Mouse (Mus musculus) forebrain, embryonic 14.5 days (tissue): ENCODE data around the gene Abr. TPM values are rescaled to one million over a fixed set of nuclear protein-coding genes. Genes with fewer than 3 reads are reported as not detected.

Source experiments
- ATAC-seq: fragments of 200-750 bp; cut with Nextera tagmentation; 2 replicates; pipeline ENCODE4 v1.8.0; 2017; ENCODE audit warnings: mild to moderate bottlenecking, moderate library complexity
- DNase-seq: peaks from one replicate; pipeline ENCODE4 v3.0.0-alpha.2; 2015; ENCODE audit warnings: low spot score
- H3K27ac ChIP-seq: fragments of 300-500 bp; sonication (generic); 2 replicates; pipeline ENCODE4 v1.5.1; 2014; ENCODE audit warnings: low read depth, mild to moderate bottlenecking, control low read depth, low read length, moderate library complexity
- H3K27me3 ChIP-seq: fragments of 300-500 bp; sonication (generic); replicated peaks from 2 replicates; pipeline ENCODE4 v1.6.1; 2014; ENCODE audit warnings: low read length, control low read depth, mixed read lengths; ENCODE audit not compliant: control insufficient read depth, insufficient read depth
- H3K36me3 ChIP-seq: fragments of 300-500 bp; sonication (generic); 2 replicates; pipeline ENCODE4 v1.6.1; 2014; ENCODE audit warnings: low read length, control low read depth; ENCODE audit not compliant: control insufficient read depth, insufficient read depth
- H3K4me1 ChIP-seq: fragments of 300-500 bp; sonication (generic); 2 replicates; pipeline ENCODE4 v1.6.1; 2014; ENCODE audit warnings: antibody characterized with exemption, low read length, control low read depth; ENCODE audit not compliant: control insufficient read depth, insufficient read depth
- H3K4me2 ChIP-seq: fragments of 300-500 bp; sonication (generic); 2 replicates; pipeline ENCODE4 v1.6.1; 2014; ENCODE audit warnings: mild to moderate bottlenecking, control low read depth, low read length
- H3K4me3 ChIP-seq: fragments of 300-500 bp; sonication (generic); 2 replicates; pipeline ENCODE4 v1.5.1; 2014; ENCODE audit warnings: low read depth, low read length, control low read depth
- H3K9ac ChIP-seq: fragments of 300-500 bp; sonication (generic); 2 replicates; pipeline ENCODE4 v1.6.1; 2014; ENCODE audit warnings: mild to moderate bottlenecking, low read length, control low read depth, moderate library complexity
- H3K9me3 ChIP-seq: fragments of 300-500 bp; sonication (generic); replicated peaks from 2 replicates; pipeline ENCODE4 v1.6.1; 2016; ENCODE audit warnings: low read length, control low read depth, mixed read lengths; ENCODE audit not compliant: control insufficient read depth
- WGBS: fragments of 180-500 bp; shearing (Covaris S2); extraction: QIAGEN DNeasy Blood & Tissue Kit; methylation state at CpG from one replicate; pipeline ENCODE4 v1.1.7; 2014; 5-methylcytosine and 5-hydroxymethylcytosine counted together
- polyA plus RNA-seq: library from polyadenylated mRNA; unstranded; fragments of >200 nt; fragmentation: Nextera tagmentation; extraction: Ambion mirVana; gene quantifications from 2 replicates; pipeline ENCODE4 v1.2.1, GENCODE M21; 2014

The Abr gene
- polyA plus RNA-seq, 1 experiment from 2014 or later: 88.8 TPM

- H3K27ac ChIP-seq: no peak overlapping the region
- H3K4me2 ChIP-seq: no peak overlapping the region
- 30% methylated on average over 8 of the region's 8 CpGs for WGBS
- no peak overlapping the region for H3K9ac ChIP-seq
- ATAC-seq: no peak
- no peak overlapping the region for H3K4me3 ChIP-seq
- H3K27me3 ChIP-seq: no peaks in the 10 kb centered on the region
- no peaks in the 10 kb centered on the region for H3K9me3 ChIP-seq
- peaks cover 49% of the 10 kb centered on the region for H3K36me3 ChIP-seq
- H3K4me1 ChIP-seq: peaks cover 24% of the 10 kb centered on the region
- no peak for DNase-seq
These were observed 176.7 kb downstream of the Abr start for GRCm38 (mm10) chr11:76445459-76445858.

- Histone ChIP-seq H3K4me1 (peaks cover 13% of the 10 kb centered on the region), H3K27ac (peak overlapping the region; percentile 48; the same call in 1 of the 2 replicates), H3K36me3 (peaks cover 38% of the 10 kb centered on the region), H3K9ac (no peak overlapping the region; the same call in 1 of the 2 replicates), H3K27me3 (no peaks in the 10 kb centered on the region), H3K9me3 (no peaks in the 10 kb centered on the region), H3K4me2 (no peak overlapping the region), H3K4me3 (no peak overlapping the region)
- DNase-seq (peak; percentile 72), ATAC-seq (peak; percentile 27; the same call in 1 of the 2 replicates)
- 15% methylated on average over 3 of the region's 3 CpGs for WGBS
These were observed 182.4 kb downstream of the Abr start for GRCm38 (mm10) chr11:76439666-76440065.

GRCm38 (mm10) chr11:76436864-76437437 is 185.2 kb downstream of the Abr start:
- Histone ChIP-seq H3K4me2 (peak overlapping the region; percentile 43), H3K27me3 (no peaks in the 10 kb centered on the region), H3K9me3 (no peaks in the 10 kb centered on the region), H3K9ac (peak overlapping the region; percentile 45), H3K4me3 (peak overlapping the region; percentile 16), H3K27ac (0 out of 2 replicates have a peak overlapping the region, but pooled peaks have one; percentile 10), H3K36me3 (peaks cover 30% of the 10 kb centered on the region), H3K4me1 (peaks cover 11% of the 10 kb centered on the region)
- ATAC-seq: peak; percentile 50
- 3% methylated on average over 28 of the region's 28 CpGs for WGBS
- DNase-seq: peak; percentile 37

GRCm38 (mm10) chr11:76436009-76436408 is 186.1 kb downstream of the Abr start:
- 88% methylated on average over 5 of the region's 5 CpGs for WGBS
- no peaks in the 10 kb centered on the region for H3K9me3 ChIP-seq
- H3K27me3 ChIP-seq: no peaks in the 10 kb centered on the region
- no peak overlapping the region for H3K4me3 ChIP-seq
- no peak overlapping the region for H3K27ac ChIP-seq
- ATAC-seq (no peak), DNase-seq (no peak)
- no peak overlapping the region for H3K9ac ChIP-seq
- H3K4me2 ChIP-seq: no peak overlapping the region
- H3K36me3 ChIP-seq: peaks cover 31% of the 10 kb centered on the region
- peaks cover 10% of the 10 kb centered on the region for H3K4me1 ChIP-seq

GRCm38 (mm10) chr11:76429966-76430631 is 192.0 kb downstream of the Abr start:
- Histone ChIP-seq H3K27me3 (no peaks in the 10 kb centered on the region), H3K4me1 (peaks cover 2% of the 10 kb centered on the region), H3K27ac (0 out of 2 replicates have a peak overlapping the region, but pooled peaks have one; percentile 21), H3K9me3 (no peaks in the 10 kb centered on the region), H3K4me2 (no peak overlapping the region), H3K4me3 (no peak overlapping the region), H3K9ac (no peak overlapping the region), H3K36me3 (peaks cover 25% of the 10 kb centered on the region)
- WGBS: 77% methylated on average over 6 of the region's 6 CpGs
- DNase-seq (no peak), ATAC-seq (no peak)

GRCm38 (mm10) chr11:76429556-76429955 is 192.6 kb downstream of the Abr start:
- ATAC-seq: no peak
- DNase-seq: no peak
- peak overlapping the region; percentile 21; the same call in 1 of the 2 replicates for H3K27ac ChIP-seq
- no peak overlapping the region for H3K9ac ChIP-seq
- H3K4me3 ChIP-seq: no peak overlapping the region
- peaks cover 2% of the 10 kb centered on the region; the same call in 1 of the 2 replicates for H3K4me1 ChIP-seq
- H3K27me3 ChIP-seq: no peaks in the 10 kb centered on the region
- no peaks in the 10 kb centered on the region for H3K9me3 ChIP-seq
- WGBS: 60% methylated on average over 7 of the region's 7 CpGs
- no peak overlapping the region for H3K4me2 ChIP-seq
- H3K36me3 ChIP-seq: peaks cover 30% of the 10 kb centered on the region

- no peak overlapping the region for H3K27ac ChIP-seq
- no peaks in the 10 kb centered on the region for H3K9me3 ChIP-seq
- no peak overlapping the region for H3K4me3 ChIP-seq
- no peak overlapping the region for H3K4me2 ChIP-seq
- H3K9ac ChIP-seq: no peak overlapping the region
- H3K4me1 ChIP-seq: peaks cover 2% of the 10 kb centered on the region; the same call in 1 of the 2 replicates
- DNase-seq: no peak
- peaks cover 35% of the 10 kb centered on the region for H3K36me3 ChIP-seq
- H3K27me3 ChIP-seq: no peaks in the 10 kb centered on the region
- ATAC-seq: no peak
- 70% methylated on average over 4 of the region's 4 CpGs for WGBS
These were observed 193.1 kb downstream of the Abr start for GRCm38 (mm10) chr11:76429046-76429445.

- peaks cover 2% of the 10 kb centered on the region; the same call in 1 of the 2 replicates for H3K4me1 ChIP-seq
- no peak overlapping the region for H3K27ac ChIP-seq
- H3K4me2 ChIP-seq: no peak overlapping the region
- H3K9me3 ChIP-seq: no peaks in the 10 kb centered on the region
- H3K36me3 ChIP-seq: peaks cover 43% of the 10 kb centered on the region
- no peaks in the 10 kb centered on the region for H3K27me3 ChIP-seq
- no peak overlapping the region for H3K4me3 ChIP-seq
- no peak for DNase-seq
- no peak for ATAC-seq
- WGBS: 83% methylated on average over 3 of the region's 3 CpGs
- no peak overlapping the region for H3K9ac ChIP-seq
These were observed 194.3 kb downstream of the Abr start for GRCm38 (mm10) chr11:76427781-76428180.

GRCm38 (mm10) chr11:76425749-76426148 is 196.4 kb downstream of the Abr start:
- Histone ChIP-seq H3K4me2 (no peak overlapping the region), H3K4me1 (peaks cover 2% of the 10 kb centered on the region; the same call in 1 of the 2 replicates), H3K27ac (0 out of 2 replicates have a peak overlapping the region, but pooled peaks have one; percentile 14), H3K36me3 (peaks cover 53% of the 10 kb centered on the region), H3K9ac (no peak overlapping the region), H3K9me3 (no peaks in the 10 kb centered on the region), H3K27me3 (no peaks in the 10 kb centered on the region), H3K4me3 (no peak overlapping the region)
- ATAC-seq (peak; percentile 52; the same call in 1 of the 2 replicates), DNase-seq (peak; percentile 30)
- WGBS: 61% methylated on average over 6 of the region's 6 CpGs
